In the genomic region with DNA sequence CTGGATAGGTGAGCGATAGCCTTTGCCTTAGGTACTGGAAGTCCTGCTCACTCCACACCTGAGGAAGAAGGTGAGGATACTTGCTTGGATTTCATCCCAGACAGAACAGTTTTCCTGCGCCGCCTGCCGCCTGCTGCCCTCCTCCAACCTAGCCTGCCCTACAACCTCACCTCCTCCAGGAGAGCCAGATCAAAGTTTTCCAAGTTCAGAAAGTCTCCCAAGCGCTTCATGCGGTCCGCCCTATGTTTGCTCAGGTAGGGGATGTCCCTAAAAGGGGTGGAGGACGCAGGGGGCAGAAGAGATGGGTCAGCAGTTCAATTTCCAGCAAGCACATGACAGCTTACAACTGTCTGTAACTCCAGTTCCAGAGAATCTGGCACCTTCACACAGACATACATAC, we compare ENCODE assay signal across 8 mouse cellular contexts. TPM values are rescaled to one million over a fixed set of nuclear protein-coding genes. Genes with fewer than 3 reads are reported as not detected.
DNase-seq lines count a peak whose midpoint lies in the region; ATAC-seq and TF ChIP-seq lines count a peak whose summit lies in the region.

No protein-coding gene starts in this region.

- no peaks in the 10 kb centered on the region for H3K9me3 ChIP-seq in CH12.LX (replicated peaks; ENCODE audit: low read length)
- no peaks in the 10 kb centered on the region for H3K9me3 ChIP-seq in embryonic facial prominence, embryonic 10.5 days
- no peaks in the 10 kb centered on the region for H3K9me3 ChIP-seq in liver, embryonic 15.5 days (replicated peaks)

- no peak for TF ChIP-seq RAD21 in CH12.LX (IDR thresholded peaks at IDR 0.05; ENCODE audit: low read depth, low read length)

- peak overlapping the region; percentile 63; the same call in 1 of the 2 replicates for H3K9ac ChIP-seq in CH12.LX (ENCODE audit: insufficient read depth, low read depth)
- H3K9ac ChIP-seq in liver, embryonic 15.5 days = peak overlapping the region; percentile 55; the same call in 1 of the 2 replicates

- H3K36me3 ChIP-seq in CH12.LX (replicated peaks in 1 of 2; ENCODE audit: control insufficient read depth in 1 of 2, insufficient read depth in 1 of 2, low read length in 1 of 2) = peaks cover 37 to 50% of the 10 kb centered on the region in 2 experiments
- peaks cover 45% of the 10 kb centered on the region for H3K36me3 ChIP-seq in embryonic facial prominence, embryonic 10.5 days (replicated peaks)
- H3K36me3 ChIP-seq in liver, embryonic 15.5 days (replicated peaks) = 0 out of 2 replicates have a peak, but pooled peaks cover 20% of the 10 kb centered on the region

- dilution Hi-C loops in CH12.LX (cut with MboI; ENCODE audit: extremely low pct_ligation_motif_present, extremely low pct_unique_long_range_greater_than_20kb, low sequenced_read_pairs) = no loop called here

- peaks cover 4 to 17% of the 10 kb centered on the region in 2 experiments; a peak in 3 of 4 replicates for H3K4me1 ChIP-seq in CH12.LX (ENCODE audit: control insufficient read depth in 1 of 2, insufficient read depth in 2 of 2)
- H3K4me1 ChIP-seq in embryonic facial prominence, embryonic 10.5 days = peaks cover 31% of the 10 kb centered on the region
- peaks cover 24% of the 10 kb centered on the region for H3K4me1 ChIP-seq in liver, embryonic 15.5 days (replicated peaks)

- 36% methylated on average over 8 of the region's 8 CpGs for WGBS in embryonic facial prominence, embryonic 10.5 days
- WGBS in liver, embryonic 15.5 days (ENCODE audit: insufficient replicate concordance) = 48% methylated on average over 8 of the region's 8 CpGs

- H3K27ac ChIP-seq in CH12.LX (ENCODE audit: insufficient read depth, low read depth) = no peak overlapping the region
- peak overlapping the region; percentile 87 for H3K27ac ChIP-seq in embryonic facial prominence, embryonic 10.5 days (replicated peaks)
- H3K27ac ChIP-seq in liver, embryonic 15.5 days (replicated peaks) = no peak overlapping the region; the same call in 1 of the 2 replicates

- no peak for TF ChIP-seq EP300 in CH12.LX (IDR thresholded peaks at IDR 0.05; ENCODE audit: low read length)

- H3K27me3 ChIP-seq in CH12.LX (replicated peaks) = no peaks in the 10 kb centered on the region
- no peaks in the 10 kb centered on the region for H3K27me3 ChIP-seq in embryonic facial prominence, embryonic 10.5 days (replicated peaks; ENCODE audit: low read depth, poor library complexity, severe bottlenecking)
- H3K27me3 ChIP-seq in liver, embryonic 15.5 days = peaks cover 39% of the 10 kb centered on the region

- no peak for DNase-seq in CH12.LX (ENCODE audit: extremely low read depth)
- no peak for DNase-seq in embryonic facial prominence, embryonic 10.5 days (ENCODE audit: low spot score)
- peak; percentile 59 for DNase-seq in induced T-regulatory cell, adult 2 months (ENCODE audit: low read depth)
- no peak for DNase-seq in right cerebral cortex, postnatal 36 days (ENCODE audit: low spot score in 2 of 2)
- no peak for DNase-seq in adrenal gland, adult 2 months
- no peak for DNase-seq in c-Kit-positive CD71-positive TER-119-positive erythroid progenitor cells, embryonic 14.5 days (ENCODE audit: low spot score)
- no peak for DNase-seq in left cerebral cortex, adult 8-10 months (ENCODE audit: low spot score in 2 of 2)

- peak overlapping the region in 2 of 3 experiments; percentile 69 to 79 for H3K4me3 ChIP-seq in CH12.LX (replicated peaks in 1 of 3; ENCODE audit: low read depth in 2 of 3, low read length in 2 of 3, poor library complexity in 1 of 3)
- H3K4me3 ChIP-seq in embryonic facial prominence, embryonic 10.5 days = peak overlapping the region; percentile 69
- H3K4me3 ChIP-seq in liver, embryonic 15.5 days (replicated peaks) = peak overlapping the region; percentile 65

- peak overlapping the region; percentile 60 for H3K4me2 ChIP-seq in CH12.LX (ENCODE audit: insufficient read depth, low read depth, poor library complexity, severe bottlenecking)
- peak overlapping the region; percentile 99 for H3K4me2 ChIP-seq in liver, embryonic 15.5 days

- no peaks in the 10 kb centered on the region for H3K79me2 ChIP-seq in CH12.LX (replicated peaks; ENCODE audit: control insufficient read depth, extremely low read depth, insufficient read depth, poor library complexity, severe bottlenecking)

- in situ Hi-C loops in CH12.LX (cut with MboI; ENCODE audit: low pct_ligation_motif_present, low pct_unique_long_range_greater_than_20kb, low sequenced_read_pairs) = no loop called here

- 0 out of 2 replicates have a peak, but pooled peaks have one; percentile 25 for ATAC-seq in liver, embryonic 15.5 days (ENCODE audit: insufficient read depth)

- TF ChIP-seq POLR2A in CH12.LX (IDR thresholded peaks at IDR 0.05; ENCODE audit: low read depth, low read length) = no peak

- no peak for TF ChIP-seq CTCF in CH12.LX (conservative IDR thresholded peaks at IDR 0.05 in 1 of 2, IDR thresholded peaks at IDR 0.05 in 1 of 2; ENCODE audit: low read depth in 2 of 2, low read length in 2 of 2)

TF ChIP-seq in CH12.LX, 34 proteins besides CTCF, POLR2A, EP300 and RAD21 (continues in another document):
- no peak for TF ChIP-seq BHLHE40 (IDR thresholded peaks at IDR 0.05; ENCODE audit: low read depth, low read length)
- no peak for TF ChIP-seq CHD1 (IDR thresholded peaks at IDR 0.05; ENCODE audit: low read depth, low read length)
- no peak for TF ChIP-seq MAX (IDR thresholded peaks at IDR 0.05; ENCODE audit: low read length)
- TF ChIP-seq ELF1 (IDR thresholded peaks at IDR 0.05; ENCODE audit: low read depth, low read length) = no peak
- no peak for TF ChIP-seq ZC3H11A (IDR thresholded peaks at IDR 0.05; ENCODE audit: low read depth, low read length)
- TF ChIP-seq ZMIZ1 (IDR thresholded peaks at IDR 0.05; ENCODE audit: low read depth, low read length) = no peak
- TF ChIP-seq MAZ (IDR thresholded peaks at IDR 0.05; ENCODE audit: low read depth, low read length) = no peak
- TF ChIP-seq ZKSCAN1 (IDR thresholded peaks at IDR 0.05; ENCODE audit: borderline replicate concordance, low read depth, low read length) = no peak
- no peak for TF ChIP-seq MXI1 (IDR thresholded peaks at IDR 0.05; ENCODE audit: low read depth, low read length)
- no peak for TF ChIP-seq TCF12 (IDR thresholded peaks at IDR 0.05; ENCODE audit: low read depth, low read length)
- no peak for TF ChIP-seq ZNF384 (IDR thresholded peaks at IDR 0.05; ENCODE audit: low read depth, low read length)
- TF ChIP-seq NELFE (IDR thresholded peaks at IDR 0.05; ENCODE audit: low read depth, low read length) = no peak
- no peak for TF ChIP-seq MEF2A (IDR thresholded peaks at IDR 0.05; ENCODE audit: borderline replicate concordance, low read depth, low read length)
- TF ChIP-seq POLR2AphosphoS2 (IDR thresholded peaks at IDR 0.05; ENCODE audit: low read depth, low read length) = no peak

RNA-seq across cellular contexts. Expression of gene Smpd2, which starts 0.9 kb away (rescaled TPM):
- total RNA-seq in CH12.LX (2012; rRNA removed) = 15.4 and 15.7 TPM in 2 replicates
- total RNA-seq in CH12.LX (2014; rRNA removed) = 8.9 and 11.0 TPM in 2 replicates
- polyA plus RNA-seq in CH12.LX (2012; ENCODE audit: insufficient read length, low read depth) = 11.1 and 11.3 TPM in 2 replicates
- polyA plus RNA-seq in embryonic facial prominence, embryonic 10.5 days (2016; fragmentation: Nextera tagmentation; extraction: Ambion mirVana) = 61.2 and 65.7 TPM in 2 replicates
- 11.4 and 11.8 TPM in 2 replicates for polyA plus RNA-seq in liver, embryonic 15.5 days (2015; fragmentation: Nextera tagmentation; extraction: Ambion mirVana)
- 10 to 100 TPM; 20.2 to 29.4 TPM for total RNA-seq in adrenal gland, adult 2 months (2021)
- 49.1 and 66.3 TPM in 2 replicates for polyA plus RNA-seq in adrenal gland, adult 2 months (2012; rRNA removed)
- total RNA-seq in left cerebral cortex, adult 8-10 months (2022) = 10 to 100 TPM; 12.8 to 19.8 (median 15.3) TPM

RNA-seq across cellular contexts. Expression of gene Ppil6, which starts 0.9 kb away (rescaled TPM):
- total RNA-seq in CH12.LX (2012; rRNA removed) = not detected in 2 replicates
- total RNA-seq in CH12.LX (2014; rRNA removed) = not detected in 2 replicates
- polyA plus RNA-seq in CH12.LX (2012; ENCODE audit: insufficient read length, low read depth) = not detected in 2 replicates
- 0.80 and 0.93 TPM in 2 replicates for polyA plus RNA-seq in embryonic facial prominence, embryonic 10.5 days (2016; fragmentation: Nextera tagmentation; extraction: Ambion mirVana)
- 0.12 and 0.20 TPM in 2 replicates for polyA plus RNA-seq in liver, embryonic 15.5 days (2015; fragmentation: Nextera tagmentation; extraction: Ambion mirVana)
- under 1 TPM; 0.46 to 0.73 TPM for total RNA-seq in adrenal gland, adult 2 months (2021)
- polyA plus RNA-seq in adrenal gland, adult 2 months (2012; rRNA removed) = 0.55 and 0.62 TPM in 2 replicates
- 1 to 10 TPM; 5.4 to 8.0 (median 6.6) TPM for total RNA-seq in left cerebral cortex, adult 8-10 months (2022)

RNA-seq across cellular contexts. Expression of gene Mical1, which starts 13.2 kb away (rescaled TPM):
- total RNA-seq in CH12.LX (2012; rRNA removed) (36.3 and 37.7 TPM in 2 replicates), CH12.LX (2014; rRNA removed) (22.5 and 23.0 TPM in 2 replicates)
- polyA plus RNA-seq in CH12.LX (2012; ENCODE audit: insufficient read length, low read depth) = 67.4 and 70.2 TPM in 2 replicates
- polyA plus RNA-seq in embryonic facial prominence, embryonic 10.5 days (2016; fragmentation: Nextera tagmentation; extraction: Ambion mirVana) = 44.5 and 48.0 TPM in 2 replicates
- polyA plus RNA-seq in liver, embryonic 15.5 days (2015; fragmentation: Nextera tagmentation; extraction: Ambion mirVana) = 4.3 and 4.8 TPM in 2 replicates
- total RNA-seq in adrenal gland, adult 2 months (2021) = 10 to 100 TPM in 1 of 2 experiments, 1 to 10 TPM in 1; 6.2 to 11.1 TPM
- 10.4 and 13.3 TPM in 2 replicates for polyA plus RNA-seq in adrenal gland, adult 2 months (2012; rRNA removed)
- 10 to 100 TPM; 18.1 to 23.4 (median 21.1) TPM for total RNA-seq in left cerebral cortex, adult 8-10 months (2022)

RNA-seq across cellular contexts. Expression of gene Cd164, which starts 29.9 kb away (rescaled TPM):
- total RNA-seq in CH12.LX (2012; rRNA removed) = 41.0 and 43.6 TPM in 2 replicates
- total RNA-seq in CH12.LX (2014; rRNA removed) = 140 and 151 TPM in 2 replicates
- 163 and 191 TPM in 2 replicates for polyA plus RNA-seq in CH12.LX (2012; ENCODE audit: insufficient read length, low read depth)
- 138 and 143 TPM in 2 replicates for polyA plus RNA-seq in embryonic facial prominence, embryonic 10.5 days (2016; fragmentation: Nextera tagmentation; extraction: Ambion mirVana)
- polyA plus RNA-seq in liver, embryonic 15.5 days (2015; fragmentation: Nextera tagmentation; extraction: Ambion mirVana) = 57.8 and 61.8 TPM in 2 replicates
- total RNA-seq in adrenal gland, adult 2 months (2021) = 100 to 1,000 TPM; 205 to 282 TPM
- polyA plus RNA-seq in adrenal gland, adult 2 months (2012; rRNA removed) = 124 and 127 TPM in 2 replicates
- 10 to 100 TPM; 71.8 to 75.3 (median 74.1) TPM for total RNA-seq in left cerebral cortex, adult 8-10 months (2022)

RNA-seq across cellular contexts. Expression of gene Zbtb24, which starts 39.1 kb away (rescaled TPM):
- total RNA-seq in CH12.LX (2012; rRNA removed) (11.4 and 11.7 TPM in 2 replicates), CH12.LX (2014; rRNA removed) (14.3 and 15.2 TPM in 2 replicates)
- 10.5 and 11.8 TPM in 2 replicates for polyA plus RNA-seq in CH12.LX (2012; ENCODE audit: insufficient read length, low read depth)
- polyA plus RNA-seq in embryonic facial prominence, embryonic 10.5 days (2016; fragmentation: Nextera tagmentation; extraction: Ambion mirVana) = 18.1 and 18.5 TPM in 2 replicates
- 4.9 and 5.1 TPM in 2 replicates for polyA plus RNA-seq in liver, embryonic 15.5 days (2015; fragmentation: Nextera tagmentation; extraction: Ambion mirVana)
- 10 to 100 TPM; 15.3 to 21.0 TPM for total RNA-seq in adrenal gland, adult 2 months (2021)
- polyA plus RNA-seq in adrenal gland, adult 2 months (2012; rRNA removed) = 13.5 and 15.5 TPM in 2 replicates
- 10 to 100 TPM; 18.1 to 22.1 (median 20.1) TPM for total RNA-seq in left cerebral cortex, adult 8-10 months (2022)
